Mouse (Mus musculus): ENCODE results near the gene Tshz2. TPM values are rescaled to one million over a fixed set of nuclear protein-coding genes. Genes with fewer than 3 reads are reported as not detected.
"Not testable (repeated sequence)": the region's sequence is repeated elsewhere in the genome, so short reads cannot be mapped to it uniquely, and the experiment has no call there.

Tshz2 gene
- 2.5 and 3.1 TPM in 2 replicates for polyA plus RNA-seq (2014; fragmentation: Nextera tagmentation; extraction: Ambion mirVana)

DNA sequence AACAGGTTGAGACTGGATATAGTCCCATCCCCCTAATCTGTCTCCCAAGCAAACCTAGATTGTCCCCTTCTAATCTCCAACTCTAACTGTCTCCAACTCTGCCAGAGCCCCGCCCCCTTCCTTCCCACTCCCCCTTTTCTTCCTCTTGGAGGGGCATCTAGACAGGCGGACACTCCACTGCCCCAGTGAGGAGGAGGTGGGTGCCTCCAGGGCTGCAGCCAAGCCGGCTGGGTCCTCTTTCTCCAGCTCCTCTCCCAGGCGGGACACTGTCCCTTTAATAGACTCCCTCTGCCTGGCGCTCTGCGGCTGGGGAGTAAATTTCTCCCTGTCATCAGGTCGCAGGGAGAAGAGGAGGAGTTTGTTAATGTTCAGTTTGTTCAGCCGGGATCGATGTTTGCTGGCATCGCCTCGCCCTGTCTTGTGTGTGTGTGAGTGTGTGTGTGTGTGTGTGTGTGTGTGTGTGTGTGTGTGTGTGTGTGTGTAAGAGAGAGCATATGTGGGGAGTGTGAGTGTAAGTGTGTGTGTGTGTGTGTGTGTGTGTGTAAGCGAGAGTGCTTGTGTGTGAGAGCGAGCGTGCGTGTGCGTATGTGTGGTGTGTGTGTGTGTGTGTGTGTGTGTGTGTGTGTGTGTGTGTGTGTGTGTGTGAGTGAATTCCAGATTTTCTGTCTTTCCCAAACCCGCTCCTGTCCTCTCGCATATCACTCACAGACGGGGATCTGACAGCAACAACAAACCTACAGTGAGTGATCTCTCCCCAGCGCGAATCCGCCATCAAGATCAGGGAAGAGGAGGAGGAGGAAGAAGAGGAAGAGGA, at the start of gene Tshz2:
Gene Tshz2 (plus strand): TSS at position 676 of the 814 bp plus-strand sequence.
- Histone ChIP-seq H3K27me3 (ENCODE audit: control insufficient read depth, insufficient read depth, low read length) (no peaks in the 10 kb centered on the region; the same call in 1 of the 2 replicates), H3K9me3 (ENCODE audit: control insufficient read depth, low read length) (no peaks in the 10 kb centered on the region), H3K36me3 (ENCODE audit: control insufficient read depth, insufficient read depth, low read length) (no peaks in the 10 kb centered on the region), H3K4me2 (ENCODE audit: low read depth, low read length, severe bottlenecking) (peak within 1 kb of the TSS; percentile 99), H3K4me3 (ENCODE audit: low read depth, low read length) (peak within 1 kb of the TSS; percentile 56), H3K9ac (ENCODE audit: low read length) (peak within 1 kb of the TSS; percentile 68), H3K4me1 (replicated peaks; ENCODE audit: control insufficient read depth, insufficient read depth, low read length) (no peaks in the 10 kb centered on the region), H3K27ac (ENCODE audit: low read depth, low read length) (no peak within 1 kb of the TSS)
- DNase-seq (ENCODE audit: low spot score) (peak; percentile 73), ATAC-seq (replicated peaks; ENCODE audit: low FRiP score) (peak; percentile 76)
- WGBS = 0% methylated on average over 20 of the region's 22 CpGs

GRCm38 (mm10) chr2:169583476-169583875, 49.3 kb upstream of the Tshz2 start:
- H3K9ac ChIP-seq (ENCODE audit: low read length) = no peak overlapping the region
- no peaks in the 10 kb centered on the region for H3K36me3 ChIP-seq (ENCODE audit: control insufficient read depth, insufficient read depth, low read length)
- ATAC-seq (replicated peaks; ENCODE audit: low FRiP score) (no peak), DNase-seq (ENCODE audit: low spot score) (no peak)
- H3K9me3 ChIP-seq (ENCODE audit: control insufficient read depth, low read length) = no peaks in the 10 kb centered on the region
- H3K4me1 ChIP-seq (replicated peaks; ENCODE audit: control insufficient read depth, insufficient read depth, low read length) = 0 out of 2 replicates have a peak, but pooled peaks cover 7% of the 10 kb centered on the region
- WGBS = 85% methylated on average over 3 of the region's 3 CpGs
- no peak overlapping the region for H3K4me2 ChIP-seq (ENCODE audit: low read depth, low read length, severe bottlenecking)
- no peak overlapping the region for H3K27ac ChIP-seq (ENCODE audit: low read depth, low read length)
- no peak overlapping the region for H3K4me3 ChIP-seq (ENCODE audit: low read depth, low read length)
- H3K27me3 ChIP-seq (ENCODE audit: control insufficient read depth, insufficient read depth, low read length) = no peaks in the 10 kb centered on the region

DNA sequence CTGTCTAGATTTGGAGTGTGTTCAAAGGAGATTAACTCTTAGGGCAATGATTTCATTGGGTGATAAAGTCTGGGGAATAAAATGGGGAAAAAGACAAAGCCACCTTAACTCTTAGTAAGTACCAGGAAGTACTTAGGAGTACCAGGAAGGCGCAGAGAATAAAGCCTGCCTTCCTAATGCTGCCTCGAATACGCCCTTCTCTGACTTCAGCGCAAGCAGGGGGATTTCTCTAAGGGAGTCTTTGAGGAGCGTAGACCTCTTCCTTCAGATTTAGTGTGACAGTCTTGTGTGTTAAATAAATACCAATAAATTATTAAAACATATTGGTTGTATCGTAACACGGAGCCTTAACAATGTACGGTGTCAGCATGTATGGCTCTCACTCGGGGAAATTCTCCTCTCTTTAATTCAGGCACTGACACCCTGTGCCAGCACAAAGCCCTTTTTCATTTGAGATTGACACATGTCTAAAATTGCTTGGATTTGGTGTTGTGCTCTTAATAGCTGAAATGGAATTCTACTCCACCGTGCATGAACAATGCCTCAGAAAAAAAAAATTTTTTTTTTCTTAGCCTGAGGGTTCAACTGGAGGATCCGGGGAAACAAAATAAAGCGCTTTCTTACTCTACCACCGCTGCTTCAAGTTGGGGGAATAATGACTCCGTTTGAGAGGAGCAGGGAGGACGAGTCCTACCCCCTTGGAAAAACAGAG, 47.9 kb upstream of the Tshz2 start:
- 56% methylated on average over 15 of the region's 15 CpGs for WGBS
- Histone ChIP-seq H3K4me3 (ENCODE audit: low read depth, low read length) (no peak overlapping the region), H3K4me2 (ENCODE audit: low read depth, low read length, severe bottlenecking) (no peak overlapping the region), H3K9me3 (ENCODE audit: control insufficient read depth, low read length) (no peaks in the 10 kb centered on the region), H3K27ac (ENCODE audit: low read depth, low read length) (no peak overlapping the region), H3K9ac (ENCODE audit: low read length) (no peak overlapping the region), H3K36me3 (ENCODE audit: control insufficient read depth, insufficient read depth, low read length) (no peaks in the 10 kb centered on the region), H3K27me3 (ENCODE audit: control insufficient read depth, insufficient read depth, low read length) (no peaks in the 10 kb centered on the region), H3K4me1 (replicated peaks; ENCODE audit: control insufficient read depth, insufficient read depth, low read length) (0 out of 2 replicates have a peak, but pooled peaks cover 7% of the 10 kb centered on the region)
- DNase-seq (ENCODE audit: low spot score) = no peak
- ATAC-seq (replicated peaks; ENCODE audit: low FRiP score) = no peak

DNA sequence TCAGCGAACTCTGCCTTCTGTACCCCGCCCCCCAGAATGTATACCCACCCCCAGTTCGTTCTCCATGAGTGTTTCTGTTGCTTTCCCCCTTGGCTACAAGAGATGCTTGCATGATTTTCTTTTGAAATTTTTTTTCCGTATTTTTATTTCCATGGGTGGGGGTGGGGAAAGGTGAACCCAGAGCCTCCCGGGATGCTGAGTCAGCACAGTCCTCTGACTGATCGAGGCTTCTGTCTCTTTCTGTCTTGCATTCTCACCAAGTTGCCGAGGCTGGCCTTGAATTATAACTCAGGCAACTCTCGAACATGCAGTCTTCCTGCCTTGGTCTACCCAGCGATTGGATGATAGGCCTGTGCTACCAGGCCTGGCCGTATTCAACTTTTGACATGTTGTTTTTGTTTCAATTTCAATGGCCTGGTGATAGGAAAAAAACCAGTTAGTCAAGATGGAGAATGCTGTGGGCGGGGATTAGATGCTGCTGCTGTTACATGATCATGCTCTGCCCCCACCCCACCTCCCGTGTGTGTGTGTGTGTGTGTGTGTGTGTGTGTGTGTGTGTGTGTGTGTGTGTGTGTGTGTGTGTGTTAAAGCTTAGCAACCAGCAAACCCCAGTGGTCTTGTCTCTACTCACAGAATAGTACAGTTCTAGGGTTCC, 47.1 kb upstream of the Tshz2 start:
- 0 out of 2 replicates have a peak, but pooled peaks cover 7% of the 10 kb centered on the region for H3K4me1 ChIP-seq (replicated peaks; ENCODE audit: control insufficient read depth, insufficient read depth, low read length)
- no peaks in the 10 kb centered on the region for H3K36me3 ChIP-seq (ENCODE audit: control insufficient read depth, insufficient read depth, low read length)
- no peak overlapping the region for H3K27ac ChIP-seq (ENCODE audit: low read depth, low read length)
- no peak overlapping the region for H3K4me3 ChIP-seq (ENCODE audit: low read depth, low read length)
- no peaks in the 10 kb centered on the region for H3K9me3 ChIP-seq (ENCODE audit: control insufficient read depth, low read length)
- H3K27me3 ChIP-seq (ENCODE audit: control insufficient read depth, insufficient read depth, low read length) = no peaks in the 10 kb centered on the region
- no peak overlapping the region for H3K4me2 ChIP-seq (ENCODE audit: low read depth, low read length, severe bottlenecking)
- DNase-seq (ENCODE audit: low spot score) = no peak
- WGBS = 85% methylated on average over 12 of the region's 12 CpGs
- no peak overlapping the region for H3K9ac ChIP-seq (ENCODE audit: low read length)
- ATAC-seq (replicated peaks; ENCODE audit: low FRiP score) = no peak

- no peak overlapping the region for H3K4me2 ChIP-seq (ENCODE audit: low read depth, low read length, severe bottlenecking)
- no peak overlapping the region for H3K4me3 ChIP-seq (ENCODE audit: low read depth, low read length)
- no peak overlapping the region for H3K9ac ChIP-seq (ENCODE audit: low read length)
- no peaks in the 10 kb centered on the region for H3K36me3 ChIP-seq (ENCODE audit: control insufficient read depth, insufficient read depth, low read length)
- WGBS = 89% methylated on average over 3 of the region's 3 CpGs
- ATAC-seq (replicated peaks; ENCODE audit: low FRiP score) = no peak
- H3K27ac ChIP-seq (ENCODE audit: low read depth, low read length) = no peak overlapping the region
- H3K4me1 ChIP-seq (replicated peaks; ENCODE audit: control insufficient read depth, insufficient read depth, low read length) = 0 out of 2 replicates have a peak, but pooled peaks cover 7% of the 10 kb centered on the region
- H3K9me3 ChIP-seq (ENCODE audit: control insufficient read depth, low read length) = no peaks in the 10 kb centered on the region
- no peak for DNase-seq (ENCODE audit: low spot score)
- no peaks in the 10 kb centered on the region for H3K27me3 ChIP-seq (ENCODE audit: control insufficient read depth, insufficient read depth, low read length)
Observed at GRCm38 (mm10) chr2:169586688-169587087, 46.1 kb upstream of the Tshz2 start.

- H3K4me1 ChIP-seq (replicated peaks; ENCODE audit: control insufficient read depth, insufficient read depth, low read length); H3K27me3 ChIP-seq (ENCODE audit: control insufficient read depth, insufficient read depth, low read length); H3K4me3 ChIP-seq (ENCODE audit: low read depth, low read length); H3K9ac ChIP-seq (ENCODE audit: low read length); DNase-seq (ENCODE audit: low spot score); ATAC-seq (replicated peaks; ENCODE audit: low FRiP score); H3K9me3 ChIP-seq (ENCODE audit: control insufficient read depth, low read length); H3K4me2 ChIP-seq (ENCODE audit: low read depth, low read length, severe bottlenecking); H3K36me3 ChIP-seq (ENCODE audit: control insufficient read depth, insufficient read depth, low read length); H3K27ac ChIP-seq (ENCODE audit: low read depth, low read length): not testable (repeated sequence)
Observed at GRCm38 (mm10) chr2:169587645-169588044, 45.2 kb upstream of the Tshz2 start, which contains the start of gene Gm11011. Gene Gm11011 (minus strand): TSS chr2:169587745.

GRCm38 (mm10) chr2:169589697-169590096, 43.1 kb upstream of the Tshz2 start:
- DNase-seq (ENCODE audit: low spot score) = no peak
- H3K4me2 ChIP-seq (ENCODE audit: low read depth, low read length, severe bottlenecking) = no peak overlapping the region
- no peak for ATAC-seq (replicated peaks; ENCODE audit: low FRiP score)

DNA sequence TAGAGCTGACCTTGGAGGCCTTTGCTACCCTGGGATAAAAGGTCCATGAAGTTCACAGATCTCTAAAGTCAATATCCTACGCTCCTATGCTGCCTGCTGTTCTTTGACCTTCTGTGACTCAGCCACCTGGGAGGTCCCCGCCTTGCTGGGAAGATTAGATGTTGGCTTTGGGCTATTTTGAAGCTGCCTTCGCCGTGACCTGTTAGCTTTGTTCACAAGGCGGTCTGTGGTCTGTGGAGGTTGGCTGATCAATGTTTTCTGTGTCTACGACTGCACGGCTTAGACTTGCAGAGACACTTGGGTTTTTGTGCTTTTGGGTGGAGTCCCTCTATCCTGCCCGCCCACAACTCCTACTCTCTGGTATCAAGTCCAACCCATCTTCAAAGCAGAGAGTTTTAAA, 42.4 kb upstream of the Tshz2 start:
- 79% methylated on average over 8 of the region's 8 CpGs for WGBS
- no peak overlapping the region for H3K9ac ChIP-seq (ENCODE audit: low read length)
- no peak for DNase-seq (ENCODE audit: low spot score)

More at GRCm38 (mm10) chr2:169589697-169590096, 43.1 kb upstream of the Tshz2 start:
- no peak overlapping the region for H3K9ac ChIP-seq (ENCODE audit: low read length)
- H3K27ac ChIP-seq (ENCODE audit: low read depth, low read length) = no peak overlapping the region
- no peak overlapping the region for H3K4me3 ChIP-seq (ENCODE audit: low read depth, low read length)
- 94% methylated on average over 10 of the region's 10 CpGs for WGBS
- no peaks in the 10 kb centered on the region for H3K27me3 ChIP-seq (ENCODE audit: control insufficient read depth, insufficient read depth, low read length)
- H3K9me3 ChIP-seq (ENCODE audit: control insufficient read depth, low read length) = no peaks in the 10 kb centered on the region
- 0 out of 2 replicates have a peak, but pooled peaks cover 6% of the 10 kb centered on the region for H3K4me1 ChIP-seq (replicated peaks; ENCODE audit: control insufficient read depth, insufficient read depth, low read length)
- H3K36me3 ChIP-seq (ENCODE audit: control insufficient read depth, insufficient read depth, low read length) = no peaks in the 10 kb centered on the region

More for the DNA sequence above, 42.4 kb upstream of the Tshz2 start:
- Histone ChIP-seq H3K9me3 (ENCODE audit: control insufficient read depth, low read length) (no peaks in the 10 kb centered on the region), H3K27ac (ENCODE audit: low read depth, low read length) (no peak overlapping the region), H3K4me2 (ENCODE audit: low read depth, low read length, severe bottlenecking) (no peak overlapping the region), H3K36me3 (ENCODE audit: control insufficient read depth, insufficient read depth, low read length) (no peaks in the 10 kb centered on the region), H3K27me3 (ENCODE audit: control insufficient read depth, insufficient read depth, low read length) (no peaks in the 10 kb centered on the region), H3K4me1 (replicated peaks; ENCODE audit: control insufficient read depth, insufficient read depth, low read length) (no peaks in the 10 kb centered on the region), H3K4me3 (ENCODE audit: low read depth, low read length) (no peak overlapping the region)
- no peak for ATAC-seq (replicated peaks; ENCODE audit: low FRiP score)
